Mouse (Mus musculus): ENCODE data around the gene Gm10715. TPM values are rescaled to one million over a fixed set of nuclear protein-coding genes. Genes with fewer than 3 reads are reported as not detected.
"Not testable (repeated sequence)": the region's sequence is repeated elsewhere in the genome, so short reads cannot be mapped to it uniquely, and the experiment has no call there.

Gm10715 gene
- polyA plus RNA-seq (2014; fragmentation: Nextera tagmentation; extraction: Ambion mirVana), result not detected in 2 replicates

DNA sequence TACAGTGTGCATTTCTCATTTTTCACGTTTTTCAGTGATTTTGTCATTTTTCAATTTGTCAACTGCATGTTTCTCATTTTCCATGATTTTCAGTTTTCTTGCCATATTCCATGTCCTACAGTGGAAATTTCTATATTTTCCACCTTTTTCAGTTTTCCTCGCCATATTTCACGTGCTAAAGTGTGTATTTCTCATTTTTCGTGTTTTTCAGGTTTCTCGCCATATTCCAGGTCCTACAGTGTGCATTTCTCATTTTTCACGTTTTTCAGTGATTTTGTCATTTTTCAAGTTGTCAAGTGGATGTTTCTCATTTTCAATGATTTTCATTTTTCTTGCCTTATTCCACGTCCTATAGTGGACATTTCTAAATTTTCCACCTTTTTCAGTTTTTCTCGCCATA is at the start of gene Gm10715:
Gm10715 (plus strand) TSS at position 301 of the 400 bp plus-strand sequence.
- H3K9ac ChIP-seq (ENCODE audit: low read length); H3K4me2 ChIP-seq (ENCODE audit: low read depth, severe bottlenecking); H3K36me3 ChIP-seq (ENCODE audit: control insufficient read depth, insufficient read depth, low read length); H3K27ac ChIP-seq (replicated peaks; ENCODE audit: low read depth, low read length); DNase-seq (ENCODE audit: low spot score); H3K4me1 ChIP-seq (ENCODE audit: control insufficient read depth, insufficient read depth, low read length); H3K9me3 ChIP-seq (ENCODE audit: control insufficient read depth, low read length); H3K27me3 ChIP-seq (ENCODE audit: control insufficient read depth, insufficient read depth, low read length); ATAC-seq (ENCODE audit: insufficient number of reproducible peaks, low FRiP score, low TSS enrichment, low read depth); H3K4me3 ChIP-seq (ENCODE audit: low read depth, low read length): not testable (repeated sequence)
- 76% methylated on average over 6 of the region's 8 CpGs for WGBS

DNA sequence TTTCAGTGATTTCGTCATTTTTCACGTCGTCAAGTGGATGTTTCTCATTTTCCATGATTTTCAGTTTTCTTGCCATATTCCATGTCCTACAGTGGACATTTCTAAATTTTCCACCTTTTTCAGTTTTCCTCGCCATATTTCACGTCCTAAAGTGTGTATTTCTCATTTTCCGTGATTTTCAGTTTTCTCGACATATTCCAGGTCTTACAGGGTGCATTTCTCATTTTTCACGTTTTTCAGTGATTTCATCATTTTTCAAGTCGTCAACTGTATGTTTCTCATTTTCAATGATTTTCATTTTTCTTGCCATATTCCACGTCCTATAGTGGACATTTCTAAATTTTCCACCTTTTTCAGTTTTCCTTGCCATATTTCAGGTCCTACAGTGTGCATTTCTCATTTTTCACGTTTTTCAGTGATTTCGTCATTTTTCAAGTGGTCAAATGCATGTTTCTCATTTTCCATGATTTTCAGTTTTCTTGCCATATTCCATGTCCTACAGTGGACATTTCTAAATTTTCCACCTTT is 36.2 kb upstream of the Gm10715 start, which contains the start of gene Gm10722:
Gm10722 (plus strand) TSS at position 478 of the 528 bp plus-strand sequence.
- not testable (repeated sequence) for H3K4me1 ChIP-seq (ENCODE audit: control insufficient read depth, insufficient read depth, low read length); H3K9ac ChIP-seq (ENCODE audit: low read length); H3K36me3 ChIP-seq (ENCODE audit: control insufficient read depth, insufficient read depth, low read length); H3K4me2 ChIP-seq (ENCODE audit: low read depth, severe bottlenecking); H3K27ac ChIP-seq (replicated peaks; ENCODE audit: low read depth, low read length); H3K4me3 ChIP-seq (ENCODE audit: low read depth, low read length); ATAC-seq (ENCODE audit: insufficient number of reproducible peaks, low FRiP score, low TSS enrichment, low read depth); H3K27me3 ChIP-seq (ENCODE audit: control insufficient read depth, insufficient read depth, low read length); H3K9me3 ChIP-seq (ENCODE audit: control insufficient read depth, low read length)
- WGBS, result 67% methylated on average over 12 of the region's 12 CpGs
- peak; percentile 21 for DNase-seq (ENCODE audit: low spot score)

DNA sequence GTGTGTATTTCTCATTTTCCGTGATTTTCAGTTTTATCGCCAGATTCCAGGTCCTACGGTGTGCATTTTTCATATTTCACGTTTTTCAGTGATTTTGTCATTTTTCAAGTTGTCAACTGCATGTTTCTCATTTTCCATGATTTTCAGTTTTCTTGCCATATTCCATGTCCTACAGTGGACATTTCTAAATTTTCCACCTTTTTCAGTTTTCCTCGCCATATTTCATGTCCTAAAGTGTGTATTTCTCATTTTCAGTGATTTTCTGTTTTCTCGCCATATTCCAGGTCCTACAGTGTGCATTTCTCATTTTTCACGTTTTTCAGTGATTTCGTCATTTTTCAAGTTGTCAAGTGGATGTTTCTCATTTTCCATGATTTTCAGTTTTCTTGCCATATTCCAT is 35.7 kb upstream of the Gm10715 start:
- 66% methylated on average over 8 of the region's 8 CpGs for WGBS
- not testable (repeated sequence) for H3K27me3 ChIP-seq (ENCODE audit: control insufficient read depth, insufficient read depth, low read length); H3K4me2 ChIP-seq (ENCODE audit: low read depth, severe bottlenecking); H3K9ac ChIP-seq (ENCODE audit: low read length); H3K36me3 ChIP-seq (ENCODE audit: control insufficient read depth, insufficient read depth, low read length); ATAC-seq (ENCODE audit: insufficient number of reproducible peaks, low FRiP score, low TSS enrichment, low read depth); H3K9me3 ChIP-seq (ENCODE audit: control insufficient read depth, low read length); H3K4me1 ChIP-seq (ENCODE audit: control insufficient read depth, insufficient read depth, low read length); DNase-seq (ENCODE audit: low spot score); H3K27ac ChIP-seq (replicated peaks; ENCODE audit: low read depth, low read length); H3K4me3 ChIP-seq (ENCODE audit: low read depth, low read length)

- not testable (repeated sequence) for H3K4me2 ChIP-seq (ENCODE audit: low read depth, severe bottlenecking); H3K9ac ChIP-seq (ENCODE audit: low read length); H3K36me3 ChIP-seq (ENCODE audit: control insufficient read depth, insufficient read depth, low read length); H3K9me3 ChIP-seq (ENCODE audit: control insufficient read depth, low read length); H3K27ac ChIP-seq (replicated peaks; ENCODE audit: low read depth, low read length); H3K27me3 ChIP-seq (ENCODE audit: control insufficient read depth, insufficient read depth, low read length); DNase-seq (ENCODE audit: low spot score); H3K4me3 ChIP-seq (ENCODE audit: low read depth, low read length); H3K4me1 ChIP-seq (ENCODE audit: control insufficient read depth, insufficient read depth, low read length)
- peak; percentile 92 for ATAC-seq (ENCODE audit: insufficient number of reproducible peaks, low FRiP score, low TSS enrichment, low read depth)
- WGBS, result 58% methylated on average over 8 of the region's 11 CpGs
These were observed 34.6 kb upstream of the Gm10715 start for GRCm38 (mm10) chr9:3001948-3002659.

GRCm38 (mm10) chr9:3002794-3003396 is 33.8 kb upstream of the Gm10715 start, which contains the start of gene Gm11168:
Gene Gm11168 (plus strand): TSS chr9:3003346.
- H3K27me3 ChIP-seq (ENCODE audit: control insufficient read depth, insufficient read depth, low read length); H3K4me1 ChIP-seq (ENCODE audit: control insufficient read depth, insufficient read depth, low read length); H3K9ac ChIP-seq (ENCODE audit: low read length); H3K27ac ChIP-seq (replicated peaks; ENCODE audit: low read depth, low read length); H3K4me3 ChIP-seq (ENCODE audit: low read depth, low read length); H3K9me3 ChIP-seq (ENCODE audit: control insufficient read depth, low read length); H3K36me3 ChIP-seq (ENCODE audit: control insufficient read depth, insufficient read depth, low read length); ATAC-seq (ENCODE audit: insufficient number of reproducible peaks, low FRiP score, low TSS enrichment, low read depth); DNase-seq (ENCODE audit: low spot score); H3K4me2 ChIP-seq (ENCODE audit: low read depth, severe bottlenecking): not testable (repeated sequence)
- WGBS, result 66% methylated on average over 6 of the region's 14 CpGs

- not testable (repeated sequence) for H3K36me3 ChIP-seq (ENCODE audit: control insufficient read depth, insufficient read depth, low read length); H3K9ac ChIP-seq (ENCODE audit: low read length); DNase-seq (ENCODE audit: low spot score); H3K4me2 ChIP-seq (ENCODE audit: low read depth, severe bottlenecking); H3K4me1 ChIP-seq (ENCODE audit: control insufficient read depth, insufficient read depth, low read length); H3K4me3 ChIP-seq (ENCODE audit: low read depth, low read length); ATAC-seq (ENCODE audit: insufficient number of reproducible peaks, low FRiP score, low TSS enrichment, low read depth); H3K27ac ChIP-seq (replicated peaks; ENCODE audit: low read depth, low read length); H3K27me3 ChIP-seq (ENCODE audit: control insufficient read depth, insufficient read depth, low read length); H3K9me3 ChIP-seq (ENCODE audit: control insufficient read depth, low read length)
- 83% methylated on average over 1 of the region's 5 CpGs for WGBS
These were observed 30.5 kb upstream of the Gm10715 start for GRCm38 (mm10) chr9:3006179-3006578.

DNA sequence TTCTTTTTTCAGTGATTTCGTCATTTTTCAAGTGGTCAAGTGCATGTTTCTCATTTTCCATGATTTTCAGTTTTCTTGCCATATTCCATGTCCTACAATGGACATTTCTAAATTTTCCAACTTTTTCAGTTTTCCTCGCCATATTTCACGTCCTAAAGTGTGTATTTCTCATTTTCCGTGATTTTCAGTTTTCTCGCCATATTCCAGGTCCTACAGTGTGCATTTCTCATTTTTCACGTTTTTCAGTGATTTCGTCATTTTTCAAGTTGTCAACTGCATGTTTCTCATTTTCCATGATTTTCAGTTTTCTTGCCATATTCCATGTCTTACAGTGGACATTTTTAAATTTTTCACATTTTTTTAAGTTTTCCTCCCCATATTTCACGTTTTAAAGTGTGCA is 30.0 kb upstream of the Gm10715 start:
- DNase-seq (ENCODE audit: low spot score), result not testable (repeated sequence)
- ATAC-seq (ENCODE audit: insufficient number of reproducible peaks, low FRiP score, low TSS enrichment, low read depth), result peak; percentile 79
- 69% methylated on average over 7 of the region's 8 CpGs for WGBS

DNA sequence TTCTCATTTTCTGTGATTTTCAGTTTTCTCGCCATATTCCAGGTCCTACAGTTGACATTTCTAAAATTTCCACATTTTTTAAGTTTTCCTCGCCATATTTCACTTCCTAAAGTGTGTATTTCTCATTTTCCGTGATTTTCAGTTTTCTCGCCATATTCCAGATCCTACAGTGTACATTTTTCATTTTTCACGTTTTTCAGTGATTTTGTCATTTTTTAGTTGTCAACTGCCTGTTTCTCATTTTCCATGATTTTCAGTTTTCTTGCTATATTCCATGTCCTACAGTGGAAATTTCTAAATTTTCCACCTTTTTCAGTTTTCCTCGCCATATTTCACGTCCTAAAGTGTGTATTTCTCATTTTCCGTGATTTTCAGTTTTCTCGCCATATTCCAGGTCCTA is 29.4 kb upstream of the Gm10715 start:
- 77% methylated on average over 7 of the region's 9 CpGs for WGBS
- not testable (repeated sequence) for H3K4me2 ChIP-seq (ENCODE audit: low read depth, severe bottlenecking); H3K36me3 ChIP-seq (ENCODE audit: control insufficient read depth, insufficient read depth, low read length); H3K9me3 ChIP-seq (ENCODE audit: control insufficient read depth, low read length); DNase-seq (ENCODE audit: low spot score); H3K4me3 ChIP-seq (ENCODE audit: low read depth, low read length); H3K9ac ChIP-seq (ENCODE audit: low read length); H3K27me3 ChIP-seq (ENCODE audit: control insufficient read depth, insufficient read depth, low read length); H3K4me1 ChIP-seq (ENCODE audit: control insufficient read depth, insufficient read depth, low read length); H3K27ac ChIP-seq (replicated peaks; ENCODE audit: low read depth, low read length)
- ATAC-seq (ENCODE audit: insufficient number of reproducible peaks, low FRiP score, low TSS enrichment, low read depth), result 0 out of 2 replicates have a peak, but pooled peaks have one; percentile 31

More for the DNA sequence above, 30.0 kb upstream of the Gm10715 start:
- H3K9ac ChIP-seq (ENCODE audit: low read length); H3K4me1 ChIP-seq (ENCODE audit: control insufficient read depth, insufficient read depth, low read length); H3K9me3 ChIP-seq (ENCODE audit: control insufficient read depth, low read length); H3K36me3 ChIP-seq (ENCODE audit: control insufficient read depth, insufficient read depth, low read length); H3K27me3 ChIP-seq (ENCODE audit: control insufficient read depth, insufficient read depth, low read length); H3K4me3 ChIP-seq (ENCODE audit: low read depth, low read length); H3K4me2 ChIP-seq (ENCODE audit: low read depth, severe bottlenecking); H3K27ac ChIP-seq (replicated peaks; ENCODE audit: low read depth, low read length): not testable (repeated sequence)

Measured in limb, embryonic 11.5 days (tissue).